In genomic region chr2:32779131-32779530, GRCm38 (mm10) we compare ENCODE assay signal across 11 mouse cellular contexts. TPM values are rescaled to one million over a fixed set of nuclear protein-coding genes. Genes with fewer than 3 reads are reported as not detected.
A peak's percentile ranks its signal among the peaks of the same experiment; 100 is the strongest.
DNase-seq lines count a peak whose midpoint lies in the region; ATAC-seq lines count a peak whose summit lies in the region.
"Had no signal": no experiment of that assay in that cellular context is flagged by ENCODE, and none has a peak within 500 bp of the region (broad histone marks: within the 10 kb centered on the region; RNA-seq: fewer than 3 reads in every experiment).

No protein-coding gene starts in this region.

- intact Hi-C loops in gastrocnemius, postnatal 14 days (cut with DNase I; ENCODE audit: low total_unique reads) = loop anchor here (2.0 kb wide), 1 partner anchor 78 kb away; no protein-coding TSS in a partner anchor

- DNase-seq in forebrain, embryonic 14.5 days (ENCODE audit: low spot score) = peak; percentile 59
- DNase-seq in CD4-positive helper T cell, adult 2 months (ENCODE audit: low read depth, low spot score) = peak; percentile 36
- DNase-seq in cerebellum, adult 8-10 months = peak; percentile 77
- DNase-seq in gastrocnemius, postnatal 14 days = peak; percentile 74
- DNase-seq in layer of hippocampus, postnatal 25 days (ENCODE audit: extremely low spot score in 1 of 2, low spot score in 1 of 2) = peak; percentile 38 to 67
- DNase-seq in mesoderm, embryonic 11.5 days (ENCODE audit: low read depth, low spot score) = peak; percentile 74
- DNase-seq in testis, postnatal 10 days (ENCODE audit: low spot score) = peak; percentile 85

- H3K9ac ChIP-seq in forebrain, embryonic 14.5 days (ENCODE audit: low read length) = no peak overlapping the region
- H3K9ac ChIP-seq in forebrain, embryonic 15.5 days (replicated peaks) = no peak overlapping the region
- H3K9ac ChIP-seq: stomach, embryonic 15.5 days had no signal

- peaks cover 5% of the 10 kb centered on the region for H3K4me1 ChIP-seq in forebrain, embryonic 14.5 days (ENCODE audit: control insufficient read depth, insufficient read depth, low read length)
- H3K4me1 ChIP-seq in forebrain, embryonic 15.5 days = peaks cover 14% of the 10 kb centered on the region

- H3K27me3 ChIP-seq in forebrain, embryonic 14.5 days (replicated peaks; ENCODE audit: control insufficient read depth, insufficient read depth, low read length) = no peaks in the 10 kb centered on the region
- 0 out of 2 replicates have a peak, but pooled peaks cover 2% of the 10 kb centered on the region for H3K27me3 ChIP-seq in forebrain, embryonic 15.5 days
- H3K27me3 ChIP-seq: Patski; stomach, embryonic 15.5 days had no signal

- H3K9me3 ChIP-seq in forebrain, embryonic 14.5 days (replicated peaks; ENCODE audit: control insufficient read depth, low read length) = no peaks in the 10 kb centered on the region
- no peaks in the 10 kb centered on the region for H3K9me3 ChIP-seq in forebrain, embryonic 15.5 days
- H3K9me3 ChIP-seq: stomach, embryonic 15.5 days had no signal

- no peak overlapping the region for H3K27ac ChIP-seq in forebrain, embryonic 14.5 days (ENCODE audit: low read depth, low read length)
- no peak overlapping the region for H3K27ac ChIP-seq in forebrain, embryonic 15.5 days (replicated peaks)
- H3K27ac ChIP-seq: stomach, embryonic 15.5 days had no signal

- 13% methylated on average over 8 of the region's 8 CpGs for WGBS in forebrain, embryonic 14.5 days
- WGBS in forebrain, embryonic 15.5 days = 14% methylated on average over 8 of the region's 8 CpGs

- H3K4me2 ChIP-seq in forebrain, embryonic 14.5 days (ENCODE audit: low read length) = no peak overlapping the region
- H3K4me2 ChIP-seq in forebrain, embryonic 15.5 days (replicated peaks) = no peak overlapping the region
- H3K4me2 ChIP-seq: stomach, embryonic 15.5 days had no signal

- no peak overlapping the region for H3K4me3 ChIP-seq in forebrain, embryonic 14.5 days (ENCODE audit: low read depth, low read length)
- H3K4me3 ChIP-seq in forebrain, embryonic 15.5 days = no peak overlapping the region
- H3K4me3 ChIP-seq: stomach, embryonic 15.5 days had no signal

- ATAC-seq in forebrain, embryonic 14.5 days = no peak
- no peak for ATAC-seq in forebrain, embryonic 15.5 days (replicated peaks)
- ATAC-seq: Patski had no signal

- H3K36me3 ChIP-seq in forebrain, embryonic 14.5 days (ENCODE audit: control insufficient read depth, insufficient read depth, low read length) = no peaks in the 10 kb centered on the region
- H3K36me3 ChIP-seq in forebrain, embryonic 15.5 days = no peaks in the 10 kb centered on the region
- H3K36me3 ChIP-seq: stomach, embryonic 15.5 days had no signal

RNA-seq across cellular contexts. Expression of gene Ptrh1, which starts 3.5 kb away (rescaled TPM):
- polyA plus RNA-seq in forebrain, embryonic 14.5 days (2014; fragmentation: Nextera tagmentation; extraction: Ambion mirVana) = 4.7 and 5.1 TPM in 2 replicates
- polyA plus RNA-seq in forebrain, embryonic 15.5 days (2015; fragmentation: Nextera tagmentation; extraction: Ambion mirVana) = 4.8 and 6.6 TPM in 2 replicates
- 1 to 10 TPM; 2.4 to 3.0 TPM for total RNA-seq in gastrocnemius, postnatal 14 days (2021)
- 1 to 10 TPM; 5.9 to 7.9 TPM for total RNA-seq in layer of hippocampus, postnatal 25 days (2021)

RNA-seq across cellular contexts. Expression of gene Ttc16, which starts 3.7 kb away (rescaled TPM):
- 0.27 and 0.80 TPM in 2 replicates for polyA plus RNA-seq in forebrain, embryonic 14.5 days (2014; fragmentation: Nextera tagmentation; extraction: Ambion mirVana)
- 0.61 and 0.66 TPM in 2 replicates for polyA plus RNA-seq in forebrain, embryonic 15.5 days (2015; fragmentation: Nextera tagmentation; extraction: Ambion mirVana)
- total RNA-seq in gastrocnemius, postnatal 14 days (2021) = not detected
- under 1 TPM; 0.54 to 0.59 TPM for total RNA-seq in layer of hippocampus, postnatal 25 days (2021)

RNA-seq across cellular contexts. Expression of gene Cfap157, which starts 5.1 kb away (rescaled TPM):
- polyA plus RNA-seq in forebrain, embryonic 14.5 days (2014; fragmentation: Nextera tagmentation; extraction: Ambion mirVana) = 0.17 and 0.30 TPM in 2 replicates
- 0.61 and 1.0 TPM in 2 replicates for polyA plus RNA-seq in forebrain, embryonic 15.5 days (2015; fragmentation: Nextera tagmentation; extraction: Ambion mirVana)
- under 1 TPM in 1 of 2 experiments, not detected in 1; 0.35 TPM for total RNA-seq in gastrocnemius, postnatal 14 days (2021)
- total RNA-seq in layer of hippocampus, postnatal 25 days (2021) = 1 to 10 TPM in 1 of 2 experiments, under 1 TPM in 1; 0.49 to 1.3 TPM
- polyA plus RNA-seq: large intestine, adult 2 months had no signal

RNA-seq across cellular contexts. Expression of gene Tor2a, which starts 22.1 kb away (rescaled TPM):
- 67.9 and 71.2 TPM in 2 replicates for polyA plus RNA-seq in forebrain, embryonic 14.5 days (2014; fragmentation: Nextera tagmentation; extraction: Ambion mirVana)
- polyA plus RNA-seq in forebrain, embryonic 15.5 days (2015; fragmentation: Nextera tagmentation; extraction: Ambion mirVana) = 63.2 and 66.3 TPM in 2 replicates
- total RNA-seq in gastrocnemius, postnatal 14 days (2021) = 1 to 10 TPM; 7.5 to 8.2 TPM
- total RNA-seq in layer of hippocampus, postnatal 25 days (2021) = 10 to 100 TPM; 32.2 to 33.3 TPM

RNA-seq across cellular contexts. Expression of gene 6330409D20Rik, which starts 38.3 kb away (rescaled TPM):
- polyA plus RNA-seq in forebrain, embryonic 14.5 days (2014; fragmentation: Nextera tagmentation; extraction: Ambion mirVana) = 3.2 and 3.4 TPM in 2 replicates
- polyA plus RNA-seq in forebrain, embryonic 15.5 days (2015; fragmentation: Nextera tagmentation; extraction: Ambion mirVana) = 2.4 and 2.7 TPM in 2 replicates
- not detected for total RNA-seq in gastrocnemius, postnatal 14 days (2021)
- total RNA-seq in layer of hippocampus, postnatal 25 days (2021) = 1 to 10 TPM; 1.1 to 1.3 TPM
- polyA plus RNA-seq: large intestine, adult 2 months; Patski had no signal
